In the genomic region with DNA sequence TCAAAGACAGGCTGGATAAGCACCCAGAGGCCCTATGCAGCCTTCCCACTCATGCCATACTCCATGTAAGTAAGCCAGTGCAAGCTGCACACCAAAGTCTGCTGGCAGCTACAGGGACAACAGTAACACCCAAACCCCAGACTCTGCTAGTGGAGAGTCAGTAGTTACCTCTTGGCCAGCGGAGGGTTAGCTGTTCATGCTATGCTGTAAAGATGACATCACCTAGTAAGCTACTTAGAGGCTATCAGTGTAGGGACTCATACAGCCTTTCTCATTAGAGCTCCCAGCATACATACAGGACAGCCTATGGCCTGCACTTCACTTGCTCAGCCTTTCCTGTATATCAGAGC, we compare ENCODE assay signal across 12 mouse cellular contexts. TPM values are rescaled to one million over a fixed set of nuclear protein-coding genes. Genes with fewer than 3 reads are reported as not detected.
DNase-seq lines count a peak whose midpoint lies in the region; ATAC-seq and TF ChIP-seq lines count a peak whose summit lies in the region.
"Had no signal": no experiment of that assay in that cellular context is flagged by ENCODE, and none has a peak within 500 bp of the region (broad histone marks: within the 10 kb centered on the region; RNA-seq: fewer than 3 reads in every experiment).

No protein-coding gene starts in this region.

- TF ChIP-seq CTCF in intestine, postnatal 0 days (IDR thresholded peaks at IDR 0.05; ENCODE audit: low read depth): no peak
- TF ChIP-seq CTCF in lung, adult 2 months (IDR thresholded peaks at IDR 0.05; ENCODE audit: insufficient read depth, low read length): no peak

- WGBS in embryonic facial prominence, embryonic 15.5 days: 64% methylated on average over 1 of the region's 1 CpGs
- 67% methylated on average over 1 of the region's 1 CpGs for WGBS in embryonic facial prominence, embryonic 10.5 days
- 84% methylated on average over 1 of the region's 1 CpGs for WGBS in intestine, postnatal 0 days
- WGBS in intestine, embryonic 16.5 days: 76% methylated on average over 1 of the region's 1 CpGs
- WGBS in lung, embryonic 16.5 days: 83% methylated on average over 1 of the region's 1 CpGs
- 58% methylated on average over 1 of the region's 1 CpGs for WGBS in lung, adult 2 months
- WGBS in liver, embryonic 13.5 days (ENCODE audit: insufficient replicate concordance): 67% methylated on average over 1 of the region's 1 CpGs

- no peaks in the 10 kb centered on the region for H3K9me3 ChIP-seq in embryonic facial prominence, embryonic 15.5 days (replicated peaks)
- H3K9me3 ChIP-seq in embryonic facial prominence, embryonic 10.5 days: no peaks in the 10 kb centered on the region
- no peaks in the 10 kb centered on the region for H3K9me3 ChIP-seq in intestine, postnatal 0 days (ENCODE audit: control insufficient read depth)
- H3K9me3 ChIP-seq in intestine, embryonic 16.5 days (ENCODE audit: control insufficient read depth, low read length): no peaks in the 10 kb centered on the region
- H3K9me3 ChIP-seq in lung, embryonic 16.5 days (ENCODE audit: control insufficient read depth, low read length): no peaks in the 10 kb centered on the region
- no peaks in the 10 kb centered on the region for H3K9me3 ChIP-seq in liver, embryonic 13.5 days (replicated peaks)
- H3K9me3 ChIP-seq: embryonic facial prominence, embryonic 12.5 days; forebrain, embryonic 10.5 days; G1E; limb, embryonic 15.5 days had no signal

- ATAC-seq in embryonic facial prominence, embryonic 15.5 days (ENCODE audit: insufficient number of reproducible peaks, low FRiP score, low TSS enrichment, low read depth): peak; percentile 19; the same call in 1 of the 2 replicates
- peak; percentile 31; the same call in 1 of the 2 replicates for ATAC-seq in intestine, postnatal 0 days
- no peak for ATAC-seq in intestine, embryonic 16.5 days
- ATAC-seq in lung, embryonic 16.5 days (ENCODE audit: low read depth): peak; percentile 34
- ATAC-seq in liver, embryonic 13.5 days (ENCODE audit: low read depth): 0 out of 2 replicates have a peak, but pooled peaks have one; percentile 7

- DNase-seq in embryonic facial prominence, embryonic 10.5 days (ENCODE audit: low spot score): no peak
- DNase-seq in lung, adult 2 months: no peak
- DNase-seq in liver, embryonic 13.5 days: no peak
- no peak for DNase-seq in right cerebral cortex, postnatal 10 days (ENCODE audit: low spot score in 2 of 2)

- H3K27me3 ChIP-seq in embryonic facial prominence, embryonic 15.5 days: no peaks in the 10 kb centered on the region
- no peaks in the 10 kb centered on the region for H3K27me3 ChIP-seq in embryonic facial prominence, embryonic 10.5 days (replicated peaks; ENCODE audit: low read depth, poor library complexity, severe bottlenecking)
- no peaks in the 10 kb centered on the region for H3K27me3 ChIP-seq in intestine, postnatal 0 days (replicated peaks; ENCODE audit: control insufficient read depth, insufficient read depth, low read length)
- no peaks in the 10 kb centered on the region for H3K27me3 ChIP-seq in intestine, embryonic 16.5 days (replicated peaks; ENCODE audit: control insufficient read depth, insufficient read depth, low read length)
- no peaks in the 10 kb centered on the region for H3K27me3 ChIP-seq in lung, embryonic 16.5 days (ENCODE audit: control insufficient read depth, insufficient read depth, low read depth, low read length)
- no peaks in the 10 kb centered on the region for H3K27me3 ChIP-seq in liver, embryonic 13.5 days
- H3K27me3 ChIP-seq: embryonic facial prominence, embryonic 12.5 days; limb, embryonic 15.5 days had no signal

- H3K4me2 ChIP-seq in embryonic facial prominence, embryonic 15.5 days (replicated peaks): no peak overlapping the region
- no peak overlapping the region for H3K4me2 ChIP-seq in intestine, postnatal 0 days (replicated peaks; ENCODE audit: low read depth)
- no peak overlapping the region for H3K4me2 ChIP-seq in intestine, embryonic 16.5 days (ENCODE audit: low read depth, low read length)
- H3K4me2 ChIP-seq in lung, embryonic 16.5 days (ENCODE audit: low read depth, low read length): no peak overlapping the region
- H3K4me2 ChIP-seq in liver, embryonic 13.5 days: no peak overlapping the region
- H3K4me2 ChIP-seq: embryonic facial prominence, embryonic 12.5 days; limb, embryonic 15.5 days had no signal

- no peak overlapping the region for H3K27ac ChIP-seq in embryonic facial prominence, embryonic 15.5 days (replicated peaks)
- no peak overlapping the region for H3K27ac ChIP-seq in embryonic facial prominence, embryonic 10.5 days (replicated peaks)
- H3K27ac ChIP-seq in intestine, postnatal 0 days (ENCODE audit: low read depth, low read length): no peak overlapping the region
- H3K27ac ChIP-seq in intestine, embryonic 16.5 days (ENCODE audit: low read length): no peak overlapping the region
- H3K27ac ChIP-seq in lung, embryonic 16.5 days (ENCODE audit: low read length): peak overlapping the region; percentile 64
- H3K27ac ChIP-seq in liver, embryonic 13.5 days: no peak overlapping the region
- H3K27ac ChIP-seq: embryonic facial prominence, embryonic 12.5 days; forebrain, embryonic 10.5 days; limb, embryonic 15.5 days had no signal

- TF ChIP-seq POLR2A in lung, adult 2 months (IDR thresholded peaks at IDR 0.05; ENCODE audit: borderline replicate concordance, extremely low read depth, low read depth, low read length): no peak

- no peak overlapping the region for H3K9ac ChIP-seq in embryonic facial prominence, embryonic 15.5 days
- H3K9ac ChIP-seq in intestine, postnatal 0 days (ENCODE audit: low read depth, low read length): no peak overlapping the region
- H3K9ac ChIP-seq in intestine, embryonic 16.5 days (ENCODE audit: low read depth, low read length): no peak overlapping the region
- H3K9ac ChIP-seq in lung, embryonic 16.5 days (ENCODE audit: low read length): no peak overlapping the region
- no peak overlapping the region for H3K9ac ChIP-seq in liver, embryonic 13.5 days
- H3K9ac ChIP-seq: embryonic facial prominence, embryonic 12.5 days; limb, embryonic 15.5 days had no signal

- H3K36me3 ChIP-seq in embryonic facial prominence, embryonic 15.5 days: peaks cover 38% of the 10 kb centered on the region
- peaks cover 55% of the 10 kb centered on the region for H3K36me3 ChIP-seq in embryonic facial prominence, embryonic 10.5 days (replicated peaks)
- peaks cover 25% of the 10 kb centered on the region for H3K36me3 ChIP-seq in intestine, postnatal 0 days (ENCODE audit: control insufficient read depth, insufficient read depth)
- peaks cover 16% of the 10 kb centered on the region for H3K36me3 ChIP-seq in intestine, embryonic 16.5 days (ENCODE audit: control insufficient read depth, insufficient read depth, low read length)
- peaks cover 36% of the 10 kb centered on the region for H3K36me3 ChIP-seq in lung, embryonic 16.5 days (ENCODE audit: control insufficient read depth, insufficient read depth, low read length)
- peaks cover 28% of the 10 kb centered on the region for H3K36me3 ChIP-seq in liver, embryonic 13.5 days

- H3K4me3 ChIP-seq in embryonic facial prominence, embryonic 15.5 days (replicated peaks): no peak overlapping the region
- no peak overlapping the region for H3K4me3 ChIP-seq in embryonic facial prominence, embryonic 10.5 days
- H3K4me3 ChIP-seq in intestine, postnatal 0 days (ENCODE audit: low read depth, low read length): no peak overlapping the region
- no peak overlapping the region for H3K4me3 ChIP-seq in intestine, embryonic 16.5 days (ENCODE audit: low read length)
- no peak overlapping the region for H3K4me3 ChIP-seq in lung, embryonic 16.5 days (ENCODE audit: low read length)
- H3K4me3 ChIP-seq in lung, adult 2 months (replicated peaks; ENCODE audit: extremely low read depth, low read depth, low read length): no peak overlapping the region
- H3K4me3 ChIP-seq in liver, embryonic 13.5 days (replicated peaks): no peak overlapping the region
- H3K4me3 ChIP-seq: embryonic facial prominence, embryonic 12.5 days; forebrain, embryonic 10.5 days; limb, embryonic 15.5 days had no signal

- no peaks in the 10 kb centered on the region for H3K4me1 ChIP-seq in embryonic facial prominence, embryonic 15.5 days
- H3K4me1 ChIP-seq in embryonic facial prominence, embryonic 10.5 days: no peaks in the 10 kb centered on the region
- H3K4me1 ChIP-seq in intestine, postnatal 0 days (replicated peaks; ENCODE audit: control insufficient read depth, insufficient read depth, low read length): no peaks in the 10 kb centered on the region
- H3K4me1 ChIP-seq in intestine, embryonic 16.5 days (ENCODE audit: control insufficient read depth, insufficient read depth, low read length): no peaks in the 10 kb centered on the region
- no peaks in the 10 kb centered on the region for H3K4me1 ChIP-seq in lung, embryonic 16.5 days (replicated peaks; ENCODE audit: control insufficient read depth, insufficient read depth, low read length)
- 0 out of 2 replicates have a peak, but pooled peaks cover 4% of the 10 kb centered on the region for H3K4me1 ChIP-seq in lung, adult 2 months (ENCODE audit: control insufficient read depth, insufficient read depth, low read length)
- H3K4me1 ChIP-seq in liver, embryonic 13.5 days (replicated peaks): 0 out of 2 replicates have a peak, but pooled peaks cover 5% of the 10 kb centered on the region
- H3K4me1 ChIP-seq: embryonic facial prominence, embryonic 12.5 days; limb, embryonic 15.5 days had no signal

RNA-seq across cellular contexts. Expression of a gene that starts 8.6 kb away (rescaled TPM):
- polyA plus RNA-seq in embryonic facial prominence, embryonic 15.5 days (2015; fragmentation: Nextera tagmentation; extraction: Ambion mirVana): 2.8 and 3.8 TPM in 2 replicates
- 4.7 TPM in 2 replicates for polyA plus RNA-seq in embryonic facial prominence, embryonic 10.5 days (2016; fragmentation: Nextera tagmentation; extraction: Ambion mirVana)
- polyA plus RNA-seq in intestine, postnatal 0 days (2015; fragmentation: Nextera tagmentation; extraction: Ambion mirVana): 0.67 and 0.89 TPM in 2 replicates
- polyA plus RNA-seq in intestine, embryonic 16.5 days (2015; fragmentation: Nextera tagmentation; extraction: Ambion mirVana): 2.7 and 4.0 TPM in 2 replicates
- polyA plus RNA-seq in lung, embryonic 16.5 days (2015; fragmentation: Nextera tagmentation; extraction: Ambion mirVana): 7.9 and 10.3 TPM in 2 replicates
- polyA plus RNA-seq in lung, adult 2 months (2012; rRNA removed): 2.0 and 2.9 TPM in 2 replicates
- polyA plus RNA-seq in liver, embryonic 13.5 days (2015; fragmentation: Nextera tagmentation; extraction: Ambion mirVana): 2.8 TPM in 2 replicates
- polyA plus RNA-seq: G1E had no signal

RNA-seq across cellular contexts. Expression of a gene that starts 31.0 kb away (rescaled TPM):
- 36.6 and 38.9 TPM in 2 replicates for polyA plus RNA-seq in embryonic facial prominence, embryonic 15.5 days (2015; fragmentation: Nextera tagmentation; extraction: Ambion mirVana)
- 34.2 and 35.1 TPM in 2 replicates for polyA plus RNA-seq in embryonic facial prominence, embryonic 10.5 days (2016; fragmentation: Nextera tagmentation; extraction: Ambion mirVana)
- polyA plus RNA-seq in intestine, postnatal 0 days (2015; fragmentation: Nextera tagmentation; extraction: Ambion mirVana): 36.8 and 38.1 TPM in 2 replicates
- 46.5 and 51.6 TPM in 2 replicates for polyA plus RNA-seq in intestine, embryonic 16.5 days (2015; fragmentation: Nextera tagmentation; extraction: Ambion mirVana)
- polyA plus RNA-seq in lung, embryonic 16.5 days (2015; fragmentation: Nextera tagmentation; extraction: Ambion mirVana): 28.1 and 32.1 TPM in 2 replicates
- polyA plus RNA-seq in lung, adult 2 months (2012; rRNA removed): 58.9 and 59.6 TPM in 2 replicates
- 14.0 and 15.6 TPM in 2 replicates for polyA plus RNA-seq in liver, embryonic 13.5 days (2015; fragmentation: Nextera tagmentation; extraction: Ambion mirVana)
